Mouse (Mus musculus) lung, postnatal 0 days (tissue): ENCODE measurements at regions not wholly inside any gene's neighbourhood (a gene's known extent, or its start where the extent isn't known, plus 50 kb on each side); places are given as distances from the start of the nearest gene placed in this dataset.

Experiments used
- ATAC-seq: fragments of 200-750 bp; cut with Nextera tagmentation; 2 replicates; pipeline ENCODE4 v1.8.0; 2017; ENCODE audit warnings: moderate library complexity
- DNase-seq: peaks from one replicate; pipeline ENCODE4 v3.0.0-alpha.2; 2016; ENCODE audit warnings: low spot score
- H3K27ac ChIP-seq: fragments of 300-500 bp; sonication (generic); 2 replicates; pipeline ENCODE4 v1.5.1; 2014; ENCODE audit warnings: antibody characterized with exemption, mild to moderate bottlenecking, low read length, mixed read lengths
- H3K27me3 ChIP-seq: fragments of 300-500 bp; sonication (generic); replicated peaks from 2 replicates; pipeline ENCODE4 v1.6.1; 2014; ENCODE audit warnings: low read length, mixed read lengths; ENCODE audit not compliant: insufficient read depth
- H3K36me3 ChIP-seq: fragments of 300-500 bp; sonication (generic); 2 replicates; pipeline ENCODE4 v1.6.1; 2014; ENCODE audit warnings: low read length, mixed read lengths; ENCODE audit not compliant: insufficient read depth
- H3K4me1 ChIP-seq: fragments of 300-500 bp; sonication (generic); 2 replicates; pipeline ENCODE4 v1.6.1; 2014; ENCODE audit warnings: antibody characterized with exemption, low read depth, low read length, mixed read lengths; ENCODE audit not compliant: insufficient read depth
- H3K4me2 ChIP-seq: fragments of 300-500 bp; sonication (generic); replicated peaks from 2 replicates; pipeline ENCODE4 v1.6.1; 2014; ENCODE audit warnings: low read depth, mild to moderate bottlenecking, low read length, moderate library complexity, mixed read lengths
- H3K4me3 ChIP-seq: fragments of 300-500 bp; sonication (generic); 2 replicates; pipeline ENCODE4 v1.5.1; 2014; ENCODE audit warnings: low read depth, low read length
- H3K9ac ChIP-seq: fragments of 300-500 bp; sonication (generic); replicated peaks from 2 replicates; pipeline ENCODE4 v1.6.1; 2014; ENCODE audit warnings: low read depth, mild to moderate bottlenecking
- H3K9me3 ChIP-seq: fragments of 300-500 bp; sonication (generic); 2 replicates; pipeline ENCODE4 v1.6.1; 2016; ENCODE audit warnings: low read length, mixed read lengths
- CTCF ChIP-seq: IDR thresholded peaks from 2 replicates; pipeline ENCODE4 v1.5.1; 2016; ENCODE audit warnings: antibody characterized with exemption, mild to moderate bottlenecking
- EP300 ChIP-seq: IDR thresholded peaks from 2 replicates; pipeline ENCODE4 v1.6.1; 2016; ENCODE audit warnings: antibody characterized with exemption, mild to moderate bottlenecking, control low read depth
- WGBS: fragments of 180-500 bp; shearing (Covaris S2); extraction: QIAGEN DNeasy Blood & Tissue Kit; methylation state at CpG from one replicate; pipeline ENCODE4 v1.1.7; 2014; 5-methylcytosine and 5-hydroxymethylcytosine counted together

- no peak overlapping the region for H3K27ac ChIP-seq
- WGBS: 27% methylated on average over 7 of the region's 7 CpGs
- TF ChIP-seq EP300 (no peak), CTCF (no peak)
These were observed 128.0 kb upstream of the Zfand5 start for GRCm38 (mm10) chr19:21143970-21144595.

DNA sequence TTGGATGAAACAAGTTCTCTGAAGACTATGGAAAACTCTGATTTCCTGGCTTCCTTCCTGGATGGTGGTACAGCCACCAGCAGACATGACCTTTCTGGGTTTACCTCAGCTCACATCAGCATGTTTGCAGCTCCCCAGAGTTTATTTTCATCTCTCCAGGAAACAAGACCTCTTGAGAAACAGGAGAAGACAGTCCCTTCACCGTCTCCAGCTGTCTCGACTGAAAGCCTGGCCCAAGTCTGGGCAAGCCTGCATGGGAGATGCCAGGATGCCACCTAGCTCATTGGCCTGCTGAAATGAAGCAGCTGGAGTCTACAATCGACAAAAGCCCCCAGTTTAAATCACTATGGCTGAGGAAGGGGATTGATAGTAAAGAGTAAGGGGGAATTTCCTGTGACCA, 131.6 kb upstream of the Zfand5 start:
- no peak for TF ChIP-seq EP300

More at GRCm38 (mm10) chr19:21143970-21144595, 128.0 kb upstream of the Zfand5 start:
- no peaks in the 10 kb centered on the region for H3K9me3 ChIP-seq
- H3K4me3 ChIP-seq: no peak overlapping the region
- 0 out of 2 replicates have a peak overlapping the region, but pooled peaks have one; percentile 6 for H3K4me2 ChIP-seq
- H3K27me3 ChIP-seq: no peaks in the 10 kb centered on the region
- DNase-seq: no peak
- ATAC-seq: no peak
- no peak overlapping the region for H3K9ac ChIP-seq
- H3K36me3 ChIP-seq: no peaks in the 10 kb centered on the region
- peaks cover 5% of the 10 kb centered on the region; the same call in 1 of the 2 replicates for H3K4me1 ChIP-seq

GRCm38 (mm10) chr19:21138998-21139495, 133.0 kb upstream of the Zfand5 start:
- Histone ChIP-seq H3K36me3 (no peaks in the 10 kb centered on the region), H3K9ac (no peak overlapping the region), H3K4me3 (no peak overlapping the region), H3K4me2 (no peak overlapping the region), H3K27me3 (no peaks in the 10 kb centered on the region), H3K27ac (no peak overlapping the region), H3K4me1 (no peaks in the 10 kb centered on the region), H3K9me3 (no peaks in the 10 kb centered on the region)
- no peak for ATAC-seq
- no peak for DNase-seq
- WGBS: 74% methylated on average over 8 of the region's 8 CpGs
- TF ChIP-seq CTCF: no peak
- TF ChIP-seq EP300: no peak

More for the DNA sequence above, 131.6 kb upstream of the Zfand5 start:
- H3K9ac ChIP-seq: no peak overlapping the region
- H3K27ac ChIP-seq: no peak overlapping the region
- no peaks in the 10 kb centered on the region for H3K9me3 ChIP-seq
- DNase-seq (no peak), ATAC-seq (no peak)
- no peak overlapping the region for H3K4me2 ChIP-seq
- no peak overlapping the region for H3K4me3 ChIP-seq
- H3K4me1 ChIP-seq: peaks cover 5% of the 10 kb centered on the region; the same call in 1 of the 2 replicates
- no peaks in the 10 kb centered on the region for H3K36me3 ChIP-seq
- no peaks in the 10 kb centered on the region for H3K27me3 ChIP-seq
- WGBS: 46% methylated on average over 3 of the region's 3 CpGs

DNA sequence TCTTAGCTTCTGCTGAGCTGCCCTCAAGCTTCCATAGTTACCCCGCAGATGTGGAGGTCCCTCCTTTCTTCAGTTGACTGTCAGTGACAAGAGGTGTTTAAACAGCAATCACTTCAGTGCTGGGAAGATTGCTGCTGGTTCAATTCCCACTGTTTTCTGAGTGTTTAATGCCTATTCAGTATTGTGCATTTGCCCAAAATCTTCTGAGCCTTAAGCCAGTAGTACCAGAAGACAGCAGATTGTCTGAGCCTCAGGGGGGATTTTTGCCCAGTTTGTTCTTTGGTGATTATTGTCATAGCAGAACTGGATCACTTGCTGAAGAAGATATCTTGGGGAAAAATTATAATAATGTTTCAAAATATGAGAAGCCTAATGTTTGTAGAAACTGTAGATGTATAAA, 135.3 kb upstream of the Zfand5 start:
- no peak overlapping the region for H3K9ac ChIP-seq
- TF ChIP-seq EP300: no peak
- TF ChIP-seq CTCF: no peak
- no peaks in the 10 kb centered on the region for H3K4me1 ChIP-seq
- ATAC-seq (no peak), DNase-seq (no peak)
- no peak overlapping the region for H3K4me2 ChIP-seq
- H3K27ac ChIP-seq: no peak overlapping the region
- no peaks in the 10 kb centered on the region for H3K36me3 ChIP-seq
- WGBS: 50% methylated on average over 1 of the region's 1 CpGs
- no peaks in the 10 kb centered on the region for H3K9me3 ChIP-seq
- H3K27me3 ChIP-seq: no peaks in the 10 kb centered on the region
- H3K4me3 ChIP-seq: no peak overlapping the region

DNA sequence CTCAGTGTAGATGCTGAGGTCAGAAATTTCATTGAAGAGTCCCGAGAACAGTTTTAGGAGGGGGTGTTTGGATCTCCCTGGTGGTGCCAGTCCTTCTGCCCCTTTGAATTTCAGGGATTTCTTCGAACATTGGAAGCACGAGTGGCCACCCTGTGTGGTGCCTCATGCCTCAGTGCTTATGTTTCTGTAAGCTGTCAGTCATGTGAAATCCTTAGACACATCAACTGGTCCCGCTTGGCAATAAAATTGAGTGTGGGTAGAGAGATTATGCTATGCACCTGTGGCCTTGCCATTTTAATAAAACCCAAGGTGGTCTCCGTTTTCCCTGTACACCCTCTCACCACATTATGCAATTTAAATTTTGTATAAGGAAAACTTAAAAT, 136.1 kb upstream of the Zfand5 start:
- Histone ChIP-seq H3K27ac (no peak overlapping the region), H3K27me3 (no peaks in the 10 kb centered on the region), H3K9me3 (no peaks in the 10 kb centered on the region), H3K9ac (no peak overlapping the region), H3K4me3 (no peak overlapping the region), H3K36me3 (no peaks in the 10 kb centered on the region), H3K4me2 (no peak overlapping the region), H3K4me1 (no peaks in the 10 kb centered on the region)
- no peak for DNase-seq
- ATAC-seq: no peak
- WGBS: 68% methylated on average over 5 of the region's 5 CpGs
- no peak for TF ChIP-seq EP300
- TF ChIP-seq CTCF: no peak

GRCm38 (mm10) chr19:21135297-21135997, 136.6 kb upstream of the Zfand5 start:
- Histone ChIP-seq H3K4me1 (no peaks in the 10 kb centered on the region), H3K4me2 (no peak overlapping the region), H3K27ac (no peak overlapping the region), H3K27me3 (no peaks in the 10 kb centered on the region), H3K9me3 (no peaks in the 10 kb centered on the region), H3K36me3 (no peaks in the 10 kb centered on the region), H3K4me3 (no peak overlapping the region), H3K9ac (no peak overlapping the region)
- DNase-seq: no peak
- 49% methylated on average over 6 of the region's 6 CpGs for WGBS
- ATAC-seq: no peak
- TF ChIP-seq EP300: no peak
- TF ChIP-seq CTCF: no peak
